Mouse (Mus musculus) adrenal gland, postnatal 4 days (tissue): ENCODE measurements around the gene Tfpi2. TPM values are rescaled to one million over a fixed set of nuclear protein-coding genes. Genes with fewer than 3 reads are reported as not detected.

ENCODE experiments used
- DNase-seq, 2 experiments: peaks; one replicate each; pipeline ENCODE4 v3.0.0; 2021 to 2022; ENCODE audit warnings: low spot score in 2 of 2, mixed read lengths in 2 of 2
- total RNA-seq, 2 experiments: library from RNA; stranded (reverse); gene quantifications; 2 replicates each; pipeline ENCODE4 v1.2.3; 2021

Gene Tfpi2
- total RNA-seq, 2 experiments from 2014 or later: 3.3 to 5.6 TPM

DNA sequence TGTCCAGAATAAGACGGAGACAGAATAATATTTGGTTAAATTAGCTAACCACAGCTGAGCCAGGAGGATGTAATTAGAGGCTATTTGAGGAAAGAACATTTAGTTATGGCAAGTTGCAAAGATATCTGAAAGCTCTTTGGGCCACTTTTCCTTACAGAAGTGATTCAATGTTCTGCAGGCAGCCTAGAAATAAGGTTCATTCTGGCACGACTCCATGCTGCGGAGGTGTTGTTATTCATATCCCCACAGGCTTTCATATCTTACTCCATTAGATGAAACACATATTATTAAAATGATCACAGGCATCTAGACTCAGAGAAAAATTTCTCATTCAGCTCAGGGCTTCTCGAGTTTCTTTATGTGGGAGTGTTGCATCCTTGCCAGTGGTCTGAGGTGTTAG is 65.8 kb downstream of the Tfpi2 start:
- no peak for DNase-seq

DNA sequence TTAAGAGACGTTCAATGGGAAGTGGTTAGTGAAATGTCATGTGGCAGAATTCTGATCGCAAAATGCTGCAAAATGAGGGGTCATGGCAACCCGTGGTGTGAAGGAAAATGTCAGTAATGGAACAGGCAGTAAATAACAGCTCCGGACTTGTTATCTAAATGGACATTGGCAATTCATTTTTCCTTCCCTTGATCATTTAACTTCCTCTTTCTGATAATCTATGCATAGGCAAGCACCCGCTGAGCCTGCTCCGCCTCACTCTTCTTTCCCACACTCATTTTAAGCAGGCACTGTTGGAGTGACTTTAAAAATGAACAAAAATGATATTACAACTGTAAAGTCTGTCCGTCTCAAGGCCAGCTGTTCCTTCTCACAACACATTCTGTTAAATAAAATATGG is 72.7 kb downstream of the Tfpi2 start:
- DNase-seq: no peak

Other genes with a start within 250 kb of the Tfpi2 start
- gene Calcr, start 224.2 kb downstream of the Tfpi2 start, total RNA-seq: under 1 TPM; 0.20 to 0.31 TPM
- not detected for gene Gngt1, start 4.9 kb upstream of the Tfpi2 start, total RNA-seq
- gene Gng11, start 15.0 kb upstream of the Tfpi2 start, total RNA-seq: 10 to 100 TPM; 52.0 to 55.3 TPM
- 10 to 100 TPM; 61.2 to 68.2 TPM for gene Bet1, start 98.1 kb upstream of the Tfpi2 start, total RNA-seq